In the genomic region with DNA sequence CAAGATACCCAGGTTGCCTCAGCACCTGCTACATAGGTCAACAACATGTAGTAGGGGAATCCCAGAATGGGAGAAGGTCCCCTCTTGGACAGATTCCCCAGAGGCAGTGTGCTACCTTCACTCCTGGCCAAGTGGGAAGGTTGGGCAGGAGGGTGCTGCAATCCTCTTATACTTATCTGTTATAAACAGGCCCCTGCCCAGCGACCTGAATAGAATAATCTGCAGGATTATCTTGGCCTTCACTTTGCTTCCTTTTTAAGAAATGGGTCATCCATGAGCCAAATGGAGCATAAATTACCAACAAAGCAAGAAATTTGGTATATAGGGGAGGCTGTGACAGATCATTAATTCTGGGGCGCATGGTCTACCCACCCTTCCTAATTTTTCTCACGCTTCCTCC, we compare ENCODE assay signal across 45 mouse cellular contexts. TPM values are rescaled to one million over a fixed set of nuclear protein-coding genes. Genes with fewer than 3 reads are reported as not detected.
"Had no signal": no experiment of that assay in that cellular context is flagged by ENCODE, and none has a peak within 500 bp of the region (broad histone marks: within the 10 kb centered on the region; RNA-seq: fewer than 3 reads in every experiment).

No protein-coding gene starts in this region.

- H3K4me1 ChIP-seq: heart, embryonic 10.5 days; heart, embryonic 12.5 days; heart, embryonic 13.5 days; heart, embryonic 15.5 days; hindbrain, embryonic 10.5 days; hindbrain, embryonic 12.5 days; hindbrain, embryonic 13.5 days; hindbrain, embryonic 15.5 days; intestine, embryonic 15.5 days; kidney, embryonic 15.5 days had no signal

- H3K9ac ChIP-seq: heart, embryonic 12.5 days; heart, embryonic 13.5 days; heart, embryonic 15.5 days; hindbrain, embryonic 12.5 days; hindbrain, embryonic 13.5 days; hindbrain, embryonic 14.5 days; hindbrain, embryonic 15.5 days; intestine, embryonic 15.5 days; kidney, embryonic 15.5 days had no signal

- H3K9me3 ChIP-seq: heart, embryonic 10.5 days; heart, embryonic 12.5 days; heart, embryonic 13.5 days; heart, embryonic 15.5 days; hindbrain, embryonic 10.5 days; hindbrain, embryonic 12.5 days; hindbrain, embryonic 13.5 days; hindbrain, embryonic 15.5 days; intestine, embryonic 15.5 days; kidney, embryonic 15.5 days had no signal

- H3K4me3 ChIP-seq: heart, embryonic 10.5 days; heart, embryonic 12.5 days; heart, embryonic 13.5 days; heart, embryonic 15.5 days; hindbrain, embryonic 10.5 days; hindbrain, embryonic 12.5 days; hindbrain, embryonic 13.5 days; hindbrain, embryonic 15.5 days; intestine, embryonic 15.5 days; kidney, embryonic 15.5 days; layer of hippocampus, adult 2 months had no signal

- H3K27ac ChIP-seq: heart, embryonic 10.5 days; heart, embryonic 13.5 days; heart, embryonic 15.5 days; hindbrain, embryonic 10.5 days; hindbrain, embryonic 12.5 days; hindbrain, embryonic 13.5 days; hindbrain, embryonic 14.5 days; hindbrain, embryonic 15.5 days; hindbrain, postnatal 0 days; intestine, embryonic 15.5 days; kidney, embryonic 15.5 days; kidney, postnatal 0 days; layer of hippocampus, adult 2 months had no signal

- ATAC-seq: hindbrain, embryonic 16.5 days; hindbrain, postnatal 0 days; inflammation-experienced regulatory T-cells, adult 6 months; intestine, embryonic 15.5 days; intestine, embryonic 16.5 days; intestine, postnatal 0 days had no signal

- H3K27me3 ChIP-seq: heart, embryonic 15.5 days; hindbrain, embryonic 12.5 days; hindbrain, embryonic 13.5 days; hindbrain, embryonic 15.5 days; intestine, embryonic 15.5 days; kidney, embryonic 15.5 days had no signal

- H3K4me2 ChIP-seq: heart, embryonic 11.5 days; heart, embryonic 12.5 days; heart, embryonic 13.5 days; heart, embryonic 15.5 days; hindbrain, embryonic 12.5 days; hindbrain, embryonic 13.5 days; hindbrain, embryonic 14.5 days; hindbrain, embryonic 15.5 days; intestine, embryonic 15.5 days; kidney, embryonic 15.5 days had no signal

- H3K36me3 ChIP-seq: heart, embryonic 10.5 days; heart, embryonic 12.5 days; heart, embryonic 13.5 days; heart, embryonic 15.5 days; hindbrain, embryonic 10.5 days; hindbrain, embryonic 12.5 days; hindbrain, embryonic 13.5 days; hindbrain, embryonic 15.5 days; intestine, embryonic 15.5 days; kidney, embryonic 15.5 days had no signal

- DNase-seq: heart, postnatal 10 days; heart, postnatal 14 days; heart, postnatal 36 days; heart, postnatal 4 days; kidney, adult 11 months; kidney, adult 18-20 months; kidney, adult 2 months; kidney, adult 8-10 months; kidney, adult 9 months; kidney, postnatal 10 days; kidney, postnatal 14 days; kidney, postnatal 25 days; kidney, postnatal 36 days; kidney, postnatal 4 days; layer of hippocampus, adult 9-11 months; layer of hippocampus, postnatal 36 days had no signal

RNA-seq across cellular contexts. Expression of a gene that starts 1.6 kb away (rescaled TPM):
- total RNA-seq: heart, adult 8-10 months; heart, postnatal 10 days; heart, postnatal 14 days; heart, postnatal 25 days; heart, postnatal 36 days; heart, postnatal 4 days; hindbrain, postnatal 0 days had no signal
- polyA plus RNA-seq: heart, embryonic 14.5 days; hindbrain, embryonic 16.5 days; kidney, adult 2 months; large intestine, adult 2 months had no signal

RNA-seq across cellular contexts. Expression of a gene that starts 22.0 kb away (rescaled TPM):
- total RNA-seq: hematopoietic stem cell, adult 5-6 weeks had no signal
- polyA plus RNA-seq: heart, embryonic 12.5 days; heart, embryonic 13.5 days; heart, embryonic 15.5 days; heart, embryonic 16.5 days; heart, postnatal 0 days; hindbrain, embryonic 10.5 days; inflammation-experienced regulatory T-cells, adult 6 months; intestine, embryonic 14.5 days; kidney, embryonic 14.5 days; kidney, embryonic 15.5 days had no signal

RNA-seq across cellular contexts. Expression of a gene that starts 58.9 kb away (rescaled TPM):
- polyA plus RNA-seq: hindbrain, embryonic 11.5 days; inflammation-experienced regulatory T-cells, adult 6 months had no signal
